Mouse (Mus musculus): ENCODE data around the gene Lrat. TPM values are rescaled to one million over a fixed set of nuclear protein-coding genes. Genes with fewer than 3 reads are reported as not detected.

Gene Lrat
- 0.03 and 0.09 TPM in 2 replicates for polyA plus RNA-seq (2021; fragmentation: Nextera tagmentation)
- long read RNA-seq, experiment 1, partial matches to known transcripts, result 0 of 1 reads
- long read RNA-seq, experiment 1, other reads (novel, unspliced or antisense), result 1 of 1 reads
- long read RNA-seq, experiment 2, result 0 reads

DNA sequence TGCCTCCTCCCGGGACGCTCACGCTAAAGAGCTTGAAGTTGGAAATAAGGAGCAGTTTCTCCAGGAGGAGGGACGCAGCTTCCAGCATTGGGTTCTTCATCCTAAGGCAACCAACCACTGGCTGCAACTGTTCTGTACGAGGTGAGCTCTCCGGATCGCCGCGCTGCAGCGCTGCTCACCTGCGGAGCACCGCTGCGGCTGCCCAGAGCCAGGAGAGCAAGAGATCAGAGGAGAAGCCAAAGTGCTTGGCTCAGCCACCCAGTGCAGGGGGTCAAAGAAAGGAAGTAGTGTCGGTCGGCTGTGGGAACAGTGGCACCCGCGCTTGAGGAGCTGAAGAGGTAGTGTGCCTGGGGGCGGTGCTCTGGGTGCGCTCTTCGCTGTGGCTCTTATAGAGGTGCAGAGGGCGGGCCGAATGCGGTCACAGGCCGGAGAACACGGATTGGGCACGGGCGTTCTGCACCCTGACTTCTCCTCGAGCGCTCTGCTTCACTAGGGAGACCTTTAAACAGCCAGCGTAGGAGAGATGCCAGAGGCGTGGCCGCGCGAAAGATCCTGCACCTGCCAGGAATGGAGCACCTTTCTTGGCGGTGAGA, at the start of gene Lrat:
TSS of gene Lrat (minus strand) at position 361 of the 593 bp plus-strand sequence.

DNA sequence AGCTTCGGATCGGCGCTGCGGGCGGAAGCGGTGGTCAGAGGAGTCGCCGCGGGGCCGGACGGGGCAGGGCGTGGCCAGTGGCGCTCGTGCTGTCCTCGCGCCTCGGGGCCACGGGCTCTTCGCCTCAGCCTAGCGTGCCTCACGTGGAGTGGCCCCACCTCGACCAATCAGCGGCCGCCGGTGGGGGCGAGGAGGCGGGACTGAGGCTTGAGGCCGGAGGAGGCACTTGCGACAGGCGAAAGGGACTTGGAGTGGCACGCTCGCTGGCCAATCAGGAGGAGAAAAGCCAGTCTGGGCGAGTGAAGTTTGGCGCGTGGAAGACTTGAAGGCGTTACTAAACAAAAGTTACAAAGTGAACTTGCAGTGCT, 27.4 kb downstream of the Lrat start, which contains the start of gene Rbm46:
TSS of gene Rbm46 (minus strand) at position 112 of the 368 bp plus-strand sequence.

Other genes starting within 250 kb of the Lrat start
- gene Rbm46, start 27.5 kb downstream of the Lrat start, polyA plus RNA-seq (2021; fragmentation: Nextera tagmentation), result 0.29 and 0.56 TPM in 2 replicates
- not detected in 2 replicates for gene Fgg, start 103.8 kb upstream of the Lrat start, polyA plus RNA-seq (2021; fragmentation: Nextera tagmentation)
- not detected in 2 replicates for gene Fga, start 122.1 kb upstream of the Lrat start, polyA plus RNA-seq (2021; fragmentation: Nextera tagmentation)
- gene Fgb, start 145.9 kb upstream of the Lrat start, polyA plus RNA-seq (2021; fragmentation: Nextera tagmentation), result not detected in 2 replicates
- 34.4 and 43.9 TPM in 2 replicates for gene Plrg1, start 151.5 kb upstream of the Lrat start, polyA plus RNA-seq (2021; fragmentation: Nextera tagmentation)
- gene Dchs2, start 224.0 kb upstream of the Lrat start, polyA plus RNA-seq (2021; fragmentation: Nextera tagmentation), result 0.16 and 0.18 TPM in 2 replicates

Measured in left cerebral cortex, adult 6 months (tissue).